ENCODE assay signal across 8 mouse cellular contexts in genomic region chr16:78930382-78931286, GRCm38 (mm10). TPM values are rescaled to one million over a fixed set of nuclear protein-coding genes. Genes with fewer than 3 reads are reported as not detected.
A peak's percentile ranks its signal among the peaks of the same experiment; 100 is the strongest.
DNase-seq lines count a peak whose midpoint lies in the region; ATAC-seq lines count a peak whose summit lies in the region.

Gene Chodl (plus strand): TSS chr16:78930948.

- no peaks in the 10 kb centered on the region for H3K9me3 ChIP-seq in forebrain, embryonic 16.5 days (ENCODE audit: control insufficient read depth, low read length)
- H3K9me3 ChIP-seq in kidney, embryonic 16.5 days (ENCODE audit: low read length) = no peaks in the 10 kb centered on the region
- no peaks in the 10 kb centered on the region for H3K9me3 ChIP-seq in midbrain, embryonic 15.5 days

- peak; percentile 4 to 24 for DNase-seq in left cerebral cortex, postnatal 10 days (ENCODE audit: extremely low spot score in 1 of 2, low spot score in 2 of 2)
- no peak for DNase-seq in left cerebral cortex, adult 9 months (ENCODE audit: low spot score in 2 of 2)
- DNase-seq in c-Kit-positive CD71-positive TER-119-positive erythroid progenitor cells, embryonic 14.5 days (ENCODE audit: low spot score) = no peak
- DNase-seq in thymus, postnatal 36 days = no peak

- H3K4me3 ChIP-seq in forebrain, embryonic 16.5 days (replicated peaks; ENCODE audit: low read length) = peak within 1 kb of the TSS; percentile 45
- H3K4me3 ChIP-seq in kidney, embryonic 16.5 days (ENCODE audit: low read length) = peak within 1 kb of the TSS; percentile 47
- H3K4me3 ChIP-seq in midbrain, embryonic 15.5 days = peak within 1 kb of the TSS; percentile 64

- peaks cover 17% of the 10 kb centered on the region for H3K4me1 ChIP-seq in forebrain, embryonic 16.5 days (replicated peaks; ENCODE audit: control insufficient read depth, insufficient read depth, low read length)
- peaks cover 7% of the 10 kb centered on the region; the same call in 1 of the 2 replicates for H3K4me1 ChIP-seq in kidney, embryonic 16.5 days (ENCODE audit: insufficient read depth, low read length)
- H3K4me1 ChIP-seq in midbrain, embryonic 15.5 days = peaks cover 15% of the 10 kb centered on the region

- peak within 1 kb of the TSS; percentile 74 for H3K4me2 ChIP-seq in forebrain, embryonic 16.5 days (ENCODE audit: low read length)
- peak within 1 kb of the TSS; percentile 91 for H3K4me2 ChIP-seq in kidney, embryonic 16.5 days (replicated peaks; ENCODE audit: low read depth, low read length)
- H3K4me2 ChIP-seq in midbrain, embryonic 15.5 days = peak within 1 kb of the TSS; percentile 99

- H3K27ac ChIP-seq in forebrain, embryonic 16.5 days (ENCODE audit: low read length) = no peak within 1 kb of the TSS
- H3K27ac ChIP-seq in kidney, embryonic 16.5 days (ENCODE audit: low read length) = no peak within 1 kb of the TSS
- no peak within 1 kb of the TSS for H3K27ac ChIP-seq in midbrain, embryonic 15.5 days

- H3K27me3 ChIP-seq in forebrain, embryonic 16.5 days (replicated peaks; ENCODE audit: control insufficient read depth, insufficient read depth, low read length) = no peaks in the 10 kb centered on the region
- H3K27me3 ChIP-seq in kidney, embryonic 16.5 days (ENCODE audit: insufficient read depth, low read length) = peaks cover 9% of the 10 kb centered on the region; the same call in 1 of the 2 replicates
- H3K27me3 ChIP-seq in midbrain, embryonic 15.5 days (replicated peaks) = no peaks in the 10 kb centered on the region

- ATAC-seq in common myeloid progenitor, adult 5-6 weeks (replicated peaks; ENCODE audit: low read depth, poor library complexity, severe bottlenecking) = 0 out of 2 replicates have a peak, but pooled peaks have one; percentile 25
- ATAC-seq in forebrain, embryonic 16.5 days = peak; percentile 93
- peak; percentile 93 for ATAC-seq in kidney, embryonic 16.5 days (ENCODE audit: low FRiP score, low TSS enrichment)
- peak; percentile 87 for ATAC-seq in midbrain, embryonic 15.5 days (replicated peaks)

- no peaks in the 10 kb centered on the region for H3K36me3 ChIP-seq in forebrain, embryonic 16.5 days (ENCODE audit: control insufficient read depth, insufficient read depth)
- H3K36me3 ChIP-seq in kidney, embryonic 16.5 days (ENCODE audit: insufficient read depth, low read length) = no peaks in the 10 kb centered on the region
- H3K36me3 ChIP-seq in midbrain, embryonic 15.5 days (replicated peaks) = no peaks in the 10 kb centered on the region

- intact Hi-C loops in left cerebral cortex, postnatal 10 days (cut with DNase I) = no loop called here

- WGBS in forebrain, embryonic 16.5 days = 5% methylated on average over 19 of the region's 19 CpGs
- 9% methylated on average over 19 of the region's 19 CpGs for WGBS in kidney, embryonic 16.5 days
- 11% methylated on average over 19 of the region's 19 CpGs for WGBS in midbrain, embryonic 15.5 days

- H3K9ac ChIP-seq in forebrain, embryonic 16.5 days (replicated peaks; ENCODE audit: low read depth, low read length) = peak within 1 kb of the TSS; percentile 65
- H3K9ac ChIP-seq in kidney, embryonic 16.5 days (replicated peaks; ENCODE audit: low read length) = peak within 1 kb of the TSS; percentile 44; the same call in 1 of the 2 replicates
- H3K9ac ChIP-seq in midbrain, embryonic 15.5 days = peak within 1 kb of the TSS; percentile 75

RNA-seq across cellular contexts. Expression of gene Chodl, which starts in this region (rescaled TPM):
- total RNA-seq in left cerebral cortex, postnatal 10 days (2021) = 1 to 10 TPM; 4.2 to 4.7 TPM
- not detected in 2 replicates for total RNA-seq in common myeloid progenitor, adult 5-6 weeks (2017)
- polyA plus RNA-seq in forebrain, embryonic 16.5 days (2015; fragmentation: Nextera tagmentation; extraction: Ambion mirVana) = 8.8 and 10.6 TPM in 2 replicates
- 0.67 and 1.4 TPM in 2 replicates for polyA plus RNA-seq in kidney, embryonic 16.5 days (2015; fragmentation: Nextera tagmentation; extraction: Ambion mirVana)
- 7.2 and 8.4 TPM in 2 replicates for polyA plus RNA-seq in midbrain, embryonic 15.5 days (2015; fragmentation: Nextera tagmentation; extraction: Ambion mirVana)

Comparison
In these comparisons a context has a peak if more than half of its experiments do, and no peak if none do; other contexts are left out.
1. DNase-seq: peak in left cerebral cortex, postnatal 10 days (2 of 2); none in left cerebral cortex, adult 9 months (0 of 2), c-Kit-positive CD71-positive TER-119-positive erythroid progenitor cells, embryonic 14.5 days (single experiment) and thymus, postnatal 36 days (0 of 2).
2. Peak in ATAC-seq in common myeloid progenitor, adult 5-6 weeks; RNA of the gene not detected or under 1 TPM.
3. ATAC-seq: peak in every context shown above with its lines; median percentile 93 in forebrain, embryonic 16.5 days; 93 in kidney, embryonic 16.5 days; 87 in midbrain, embryonic 15.5 days; 25 in common myeloid progenitor, adult 5-6 weeks.
4. Peak in every context shown above with its lines, with median percentiles within 50 percentile points of each other: H3K4me2 ChIP-seq, H3K4me3 ChIP-seq and H3K9ac ChIP-seq.